Mouse (Mus musculus): ENCODE measurements around the gene Frmd4a. TPM values are rescaled to one million over a fixed set of nuclear protein-coding genes. Genes with fewer than 3 reads are reported as not detected.

The Frmd4a gene
- total RNA-seq, 1 experiment from 2014 or later = 3.1 TPM

GRCm38 (mm10) chr2:4119678-4120458 lies 102.4 kb downstream of the Frmd4a start:
- ATAC-seq (ENCODE audit: extremely low read depth, insufficient number of reproducible peaks, low FRiP score, poor library complexity, severe bottlenecking) = no peak

GRCm38 (mm10) chr2:4131216-4131615 lies 113.7 kb downstream of the Frmd4a start:
- no peak for ATAC-seq (ENCODE audit: extremely low read depth, insufficient number of reproducible peaks, low FRiP score, poor library complexity, severe bottlenecking)

- no peak for ATAC-seq (ENCODE audit: extremely low read depth, insufficient number of reproducible peaks, low FRiP score, poor library complexity, severe bottlenecking)
Measured at GRCm38 (mm10) chr2:4137493-4137892, 120.0 kb downstream of the Frmd4a start.

GRCm38 (mm10) chr2:4142221-4142950 lies 124.9 kb downstream of the Frmd4a start:
- ATAC-seq (ENCODE audit: extremely low read depth, insufficient number of reproducible peaks, low FRiP score, poor library complexity, severe bottlenecking) = no peak

GRCm38 (mm10) chr2:4144424-4144823 lies 126.9 kb downstream of the Frmd4a start:
- ATAC-seq (ENCODE audit: extremely low read depth, insufficient number of reproducible peaks, low FRiP score, poor library complexity, severe bottlenecking) = no peak

- ATAC-seq (ENCODE audit: extremely low read depth, insufficient number of reproducible peaks, low FRiP score, poor library complexity, severe bottlenecking) = no peak
Measured at GRCm38 (mm10) chr2:4152521-4153040, 135.1 kb downstream of the Frmd4a start.

- ATAC-seq (ENCODE audit: extremely low read depth, insufficient number of reproducible peaks, low FRiP score, poor library complexity, severe bottlenecking) = no peak
Measured at GRCm38 (mm10) chr2:4153131-4153631, 135.7 kb downstream of the Frmd4a start.

GRCm38 (mm10) chr2:4154036-4154653 lies 136.6 kb downstream of the Frmd4a start:
- ATAC-seq (ENCODE audit: extremely low read depth, insufficient number of reproducible peaks, low FRiP score, poor library complexity, severe bottlenecking) = no peak

GRCm38 (mm10) chr2:4154654-4155047 lies 137.1 kb downstream of the Frmd4a start:
- ATAC-seq (ENCODE audit: extremely low read depth, insufficient number of reproducible peaks, low FRiP score, poor library complexity, severe bottlenecking) = no peak

GRCm38 (mm10) chr2:4155406-4155805 lies 137.9 kb downstream of the Frmd4a start:
- no peak for ATAC-seq (ENCODE audit: extremely low read depth, insufficient number of reproducible peaks, low FRiP score, poor library complexity, severe bottlenecking)

GRCm38 (mm10) chr2:4156511-4156910 lies 139.0 kb downstream of the Frmd4a start:
- ATAC-seq (ENCODE audit: extremely low read depth, insufficient number of reproducible peaks, low FRiP score, poor library complexity, severe bottlenecking) = no peak

GRCm38 (mm10) chr2:4157396-4157795 lies 139.9 kb downstream of the Frmd4a start:
- no peak for ATAC-seq (ENCODE audit: extremely low read depth, insufficient number of reproducible peaks, low FRiP score, poor library complexity, severe bottlenecking)

GRCm38 (mm10) chr2:4159574-4160203 lies 142.2 kb downstream of the Frmd4a start:
- no peak for ATAC-seq (ENCODE audit: extremely low read depth, insufficient number of reproducible peaks, low FRiP score, poor library complexity, severe bottlenecking)

- ATAC-seq (ENCODE audit: extremely low read depth, insufficient number of reproducible peaks, low FRiP score, poor library complexity, severe bottlenecking) = no peak
Measured at GRCm38 (mm10) chr2:4166191-4166590, 148.7 kb downstream of the Frmd4a start.

- ATAC-seq (ENCODE audit: extremely low read depth, insufficient number of reproducible peaks, low FRiP score, poor library complexity, severe bottlenecking) = no peak
Measured at GRCm38 (mm10) chr2:4167131-4167530, 149.6 kb downstream of the Frmd4a start.

GRCm38 (mm10) chr2:4169726-4170125 lies 152.2 kb downstream of the Frmd4a start:
- no peak for ATAC-seq (ENCODE audit: extremely low read depth, insufficient number of reproducible peaks, low FRiP score, poor library complexity, severe bottlenecking)

GRCm38 (mm10) chr2:4170189-4170588 lies 152.7 kb downstream of the Frmd4a start:
- ATAC-seq (ENCODE audit: extremely low read depth, insufficient number of reproducible peaks, low FRiP score, poor library complexity, severe bottlenecking) = no peak

- no peak for ATAC-seq (ENCODE audit: extremely low read depth, insufficient number of reproducible peaks, low FRiP score, poor library complexity, severe bottlenecking)
Measured at GRCm38 (mm10) chr2:4184991-4185390, 167.5 kb downstream of the Frmd4a start.

- no peak for ATAC-seq (ENCODE audit: extremely low read depth, insufficient number of reproducible peaks, low FRiP score, poor library complexity, severe bottlenecking)
Measured at GRCm38 (mm10) chr2:4187521-4187920, 170.0 kb downstream of the Frmd4a start.
